Mouse (Mus musculus): Measurements from ENCODE around the gene Spata3.

DNA sequence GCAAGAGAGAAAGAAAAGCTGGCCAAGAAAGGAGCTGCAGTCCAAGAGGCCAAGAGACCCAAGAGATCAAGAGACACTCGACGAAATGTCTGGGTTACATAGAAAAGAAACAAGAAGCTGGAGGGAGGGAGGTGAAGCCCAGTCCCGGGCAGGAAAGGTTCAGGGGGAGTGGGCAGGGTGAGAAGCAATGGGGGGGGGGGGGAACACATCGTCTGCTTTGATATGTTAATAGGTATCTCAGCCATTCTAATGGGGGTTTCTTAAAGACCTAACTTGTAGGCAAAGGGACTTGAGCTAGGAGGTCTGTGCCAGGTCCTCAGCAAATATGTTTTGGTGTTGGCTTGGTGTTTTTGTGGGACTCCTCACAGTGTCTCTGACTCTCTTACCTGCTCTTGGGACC, 23.1 kb upstream of the Spata3 start:
- no peak for TF ChIP-seq POLR2A (IDR thresholded peaks at IDR 0.05; ENCODE audit: insufficient read depth, low read depth, low read length)
- TF ChIP-seq CTCF (IDR thresholded peaks at IDR 0.05), result no peak

Data from heart, adult 2 months (tissue).